Mouse (Mus musculus) E14TG2a.4 (cell line): Measurements from ENCODE around the gene Hdgf.

ENCODE experiments used
- H3K27me3 ChIP-seq: 2 replicates; pipeline ENCODE4 v1.6.1; 2014; ENCODE audit warnings: low read length, control low read depth; ENCODE audit not compliant: insufficient read depth
- H3K36me3 ChIP-seq: 2 replicates; pipeline ENCODE4 v1.6.1; 2014; ENCODE audit warnings: low read length, control low read depth; ENCODE audit not compliant: insufficient read depth
- H3K4me1 ChIP-seq: replicated peaks from 2 replicates; pipeline ENCODE4 v1.6.1; 2014; ENCODE audit warnings: low read depth, low read length, control low read depth
- H3K4me3 ChIP-seq: replicated peaks from 2 replicates; pipeline ENCODE4 v1.5.1; 2014; ENCODE audit warnings: mild to moderate bottlenecking, low read length
- H3K9me3 ChIP-seq: 2 replicates; pipeline ENCODE4 v1.6.1; 2014; ENCODE audit warnings: low read length, control low read depth
- CTCF ChIP-seq: conservative IDR thresholded peaks from 2 replicates; pipeline ENCODE4 v1.5.1; 2014; ENCODE audit warnings: low read length
- NANOG ChIP-seq: IDR thresholded peaks from 2 replicates; pipeline ENCODE4 v1.6.1; 2014; ENCODE audit warnings: borderline replicate concordance, low read length, mixed read lengths
- POU5F1 ChIP-seq: IDR thresholded peaks from 2 replicates; pipeline ENCODE4 v1.6.1; 2014; ENCODE audit warnings: low read length, borderline replicate concordance

Gene Hdgf

GRCm38 (mm10) chr3:87960586-87961191, 54.6 kb downstream of the Hdgf start:
- H3K4me1 ChIP-seq = peaks cover 21% of the 10 kb centered on the region
- 0 out of 2 replicates have a peak, but pooled peaks cover 4% of the 10 kb centered on the region for H3K9me3 ChIP-seq
- H3K36me3 ChIP-seq = no peaks in the 10 kb centered on the region
- TF ChIP-seq NANOG (no peak), CTCF (peak; percentile 93), POU5F1 (no peak)
- H3K27me3 ChIP-seq = peaks cover 85% of the 10 kb centered on the region
- peak overlapping the region; percentile 79 for H3K4me3 ChIP-seq
